Mouse (Mus musculus): ENCODE measurements around the gene Zbtb5.

- TF ChIP-seq POLR2A (IDR thresholded peaks at IDR 0.05; ENCODE audit: insufficient read depth, low read depth, low read length), result no peak
- no peak for TF ChIP-seq CTCF (IDR thresholded peaks at IDR 0.05; ENCODE audit: insufficient read depth, low read depth, low read length)
Observed at GRCm38 (mm10) chr4:44973871-44974270, 38.3 kb downstream of the Zbtb5 start.
